Mouse (Mus musculus): ENCODE measurements around the gene Cdk14. TPM values are rescaled to one million over a fixed set of nuclear protein-coding genes. Genes with fewer than 3 reads are reported as not detected.

The Cdk14 gene
- total RNA-seq, 2 experiments from 2014 or later = 2.6 to 5.3 TPM

- no peak for TF ChIP-seq CTCF (IDR thresholded peaks at IDR 0.05)
- no peak overlapping the region for H3K27ac ChIP-seq
- intact Hi-C loops (cut with DNase I) = loop anchor here (10.0 kb wide), 1 partner anchor 129 kb away; no protein-coding TSS in a partner anchor
- no peak overlapping the region for H3K4me3 ChIP-seq
- no peak for DNase-seq
Observed at GRCm38 (mm10) chr5:5115546-5115945, 304.6 kb downstream of the Cdk14 start.

GRCm38 (mm10) chr5:5109621-5110020 lies 310.5 kb downstream of the Cdk14 start:
- H3K4me3 ChIP-seq = no peak overlapping the region
- H3K27ac ChIP-seq = no peak overlapping the region
- TF ChIP-seq CTCF (IDR thresholded peaks at IDR 0.05) = no peak
- no peak for DNase-seq
- intact Hi-C loops (cut with DNase I) = loop anchor here (10.0 kb wide), 1 partner anchor 135 kb away; no protein-coding TSS in a partner anchor

GRCm38 (mm10) chr5:5109017-5109416 lies 311.1 kb downstream of the Cdk14 start:
- DNase-seq = no peak
- Histone ChIP-seq H3K4me3 (no peak overlapping the region), H3K27ac (no peak overlapping the region)
- intact Hi-C loops (cut with DNase I) = no loop called here
- TF ChIP-seq CTCF (IDR thresholded peaks at IDR 0.05) = no peak

GRCm38 (mm10) chr5:5096248-5096915 lies 323.7 kb downstream of the Cdk14 start:
- intact Hi-C loops (cut with DNase I) = no loop called here
- Histone ChIP-seq H3K27ac (no peak overlapping the region), H3K4me3 (no peak overlapping the region)
- DNase-seq = no peak
- no peak for TF ChIP-seq CTCF (IDR thresholded peaks at IDR 0.05)

- no peak for DNase-seq
- intact Hi-C loops (cut with DNase I) = no loop called here
- no peak overlapping the region for H3K27ac ChIP-seq
- H3K4me3 ChIP-seq = no peak overlapping the region
- no peak for TF ChIP-seq CTCF (IDR thresholded peaks at IDR 0.05)
Observed at GRCm38 (mm10) chr5:5092736-5093135, 327.4 kb downstream of the Cdk14 start.

- intact Hi-C loops (cut with DNase I) = no loop called here
- Histone ChIP-seq H3K27ac (no peak overlapping the region), H3K4me3 (no peak overlapping the region)
- DNase-seq = no peak
- TF ChIP-seq CTCF (IDR thresholded peaks at IDR 0.05) = no peak
Observed at GRCm38 (mm10) chr5:5071526-5071925, 348.6 kb downstream of the Cdk14 start.

GRCm38 (mm10) chr5:5064686-5065085 lies 355.4 kb downstream of the Cdk14 start:
- no peak for DNase-seq
- intact Hi-C loops (cut with DNase I) = no loop called here
- TF ChIP-seq CTCF (IDR thresholded peaks at IDR 0.05) = no peak
- no peak overlapping the region for H3K27ac ChIP-seq
- H3K4me3 ChIP-seq = no peak overlapping the region

- H3K27ac ChIP-seq = no peak overlapping the region
- TF ChIP-seq CTCF (IDR thresholded peaks at IDR 0.05) = no peak
- no peak for DNase-seq
- H3K4me3 ChIP-seq = no peak overlapping the region
- intact Hi-C loops (cut with DNase I) = no loop called here
Observed at GRCm38 (mm10) chr5:5056102-5056883, 363.8 kb downstream of the Cdk14 start.

- DNase-seq = no peak
- TF ChIP-seq CTCF (IDR thresholded peaks at IDR 0.05) = no peak
- H3K4me3 ChIP-seq = no peak overlapping the region
- intact Hi-C loops (cut with DNase I) = no loop called here
- no peak overlapping the region for H3K27ac ChIP-seq
Observed at GRCm38 (mm10) chr5:5055494-5055893, 364.6 kb downstream of the Cdk14 start.

GRCm38 (mm10) chr5:5054270-5054669 lies 365.8 kb downstream of the Cdk14 start:
- TF ChIP-seq CTCF (IDR thresholded peaks at IDR 0.05) = no peak
- no peak for DNase-seq
- Histone ChIP-seq H3K4me3 (no peak overlapping the region), H3K27ac (no peak overlapping the region)
- intact Hi-C loops (cut with DNase I) = no loop called here

GRCm38 (mm10) chr5:5044326-5044725 lies 375.8 kb downstream of the Cdk14 start:
- DNase-seq = no peak
- Histone ChIP-seq H3K27ac (no peak overlapping the region), H3K4me3 (no peak overlapping the region)
- intact Hi-C loops (cut with DNase I) = no loop called here
- TF ChIP-seq CTCF (IDR thresholded peaks at IDR 0.05) = no peak

- Histone ChIP-seq H3K4me3 (no peak overlapping the region), H3K27ac (no peak overlapping the region)
- TF ChIP-seq CTCF (IDR thresholded peaks at IDR 0.05) = no peak
- intact Hi-C loops (cut with DNase I) = no loop called here
- no peak for DNase-seq
Observed at GRCm38 (mm10) chr5:5042735-5043134, 377.4 kb downstream of the Cdk14 start.

GRCm38 (mm10) chr5:5041480-5041879 lies 378.6 kb downstream of the Cdk14 start:
- no peak for TF ChIP-seq CTCF (IDR thresholded peaks at IDR 0.05)
- H3K27ac ChIP-seq = no peak overlapping the region
- intact Hi-C loops (cut with DNase I) = no loop called here
- DNase-seq = no peak
- no peak overlapping the region for H3K4me3 ChIP-seq
